Mouse (Mus musculus): ENCODE measurements around the gene Pus7l.

Pus7l gene

GRCm38 (mm10) chr15:94479513-94480136 lies 63.7 kb downstream of the Pus7l start:
- no peaks in the 10 kb centered on the region for H3K36me3 ChIP-seq (ENCODE audit: insufficient read depth, low read length)
- no peaks in the 10 kb centered on the region for H3K9me3 ChIP-seq (ENCODE audit: low read length)
- TF ChIP-seq CTCF (conservative IDR thresholded peaks at IDR 0.05; ENCODE audit: low read length): no peak
- no peak for TF ChIP-seq NANOG (IDR thresholded peaks at IDR 0.05; ENCODE audit: borderline replicate concordance, low read length)
- TF ChIP-seq POU5F1 (IDR thresholded peaks at IDR 0.05; ENCODE audit: borderline replicate concordance, low read length): no peak
- H3K4me3 ChIP-seq (replicated peaks; ENCODE audit: low read length): no peak overlapping the region
- no peaks in the 10 kb centered on the region for H3K27me3 ChIP-seq (ENCODE audit: insufficient read depth, low read length)
- peaks cover 2% of the 10 kb centered on the region for H3K4me1 ChIP-seq (replicated peaks; ENCODE audit: low read depth, low read length)

GRCm38 (mm10) chr15:94478706-94479105 lies 64.6 kb downstream of the Pus7l start:
- H3K36me3 ChIP-seq (ENCODE audit: insufficient read depth, low read length): no peaks in the 10 kb centered on the region
- TF ChIP-seq CTCF (conservative IDR thresholded peaks at IDR 0.05; ENCODE audit: low read length) (no peak), NANOG (IDR thresholded peaks at IDR 0.05; ENCODE audit: borderline replicate concordance, low read length) (no peak), POU5F1 (IDR thresholded peaks at IDR 0.05; ENCODE audit: borderline replicate concordance, low read length) (no peak)
- no peak overlapping the region for H3K4me3 ChIP-seq (replicated peaks; ENCODE audit: low read length)
- no peaks in the 10 kb centered on the region for H3K27me3 ChIP-seq (ENCODE audit: insufficient read depth, low read length)
- H3K4me1 ChIP-seq (replicated peaks; ENCODE audit: low read depth, low read length): peaks cover 2% of the 10 kb centered on the region
- H3K9me3 ChIP-seq (ENCODE audit: low read length): no peaks in the 10 kb centered on the region

GRCm38 (mm10) chr15:94477287-94477686 lies 66.1 kb downstream of the Pus7l start:
- peaks cover 2% of the 10 kb centered on the region for H3K4me1 ChIP-seq (replicated peaks; ENCODE audit: low read depth, low read length)
- H3K4me3 ChIP-seq (replicated peaks; ENCODE audit: low read length): no peak overlapping the region
- H3K27me3 ChIP-seq (ENCODE audit: insufficient read depth, low read length): no peaks in the 10 kb centered on the region
- H3K36me3 ChIP-seq (ENCODE audit: insufficient read depth, low read length): no peaks in the 10 kb centered on the region
- no peak for TF ChIP-seq NANOG (IDR thresholded peaks at IDR 0.05; ENCODE audit: borderline replicate concordance, low read length)
- TF ChIP-seq POU5F1 (IDR thresholded peaks at IDR 0.05; ENCODE audit: borderline replicate concordance, low read length): no peak
- no peak for TF ChIP-seq CTCF (conservative IDR thresholded peaks at IDR 0.05; ENCODE audit: low read length)
- H3K9me3 ChIP-seq (ENCODE audit: low read length): no peaks in the 10 kb centered on the region

- no peaks in the 10 kb centered on the region for H3K27me3 ChIP-seq (ENCODE audit: insufficient read depth, low read length)
- H3K36me3 ChIP-seq (ENCODE audit: insufficient read depth, low read length): no peaks in the 10 kb centered on the region
- H3K9me3 ChIP-seq (ENCODE audit: low read length): no peaks in the 10 kb centered on the region
- TF ChIP-seq CTCF (conservative IDR thresholded peaks at IDR 0.05; ENCODE audit: low read length) (no peak), POU5F1 (IDR thresholded peaks at IDR 0.05; ENCODE audit: borderline replicate concordance, low read length) (no peak), NANOG (IDR thresholded peaks at IDR 0.05; ENCODE audit: borderline replicate concordance, low read length) (no peak)
- no peak overlapping the region for H3K4me3 ChIP-seq (replicated peaks; ENCODE audit: low read length)
- H3K4me1 ChIP-seq (replicated peaks; ENCODE audit: low read depth, low read length): peaks cover 2% of the 10 kb centered on the region
Measured at GRCm38 (mm10) chr15:94475975-94476374, 67.4 kb downstream of the Pus7l start.

Measured in E14TG2a.4 (cell line).